ENCODE assay signal across 8 mouse cellular contexts in the genomic region with DNA sequence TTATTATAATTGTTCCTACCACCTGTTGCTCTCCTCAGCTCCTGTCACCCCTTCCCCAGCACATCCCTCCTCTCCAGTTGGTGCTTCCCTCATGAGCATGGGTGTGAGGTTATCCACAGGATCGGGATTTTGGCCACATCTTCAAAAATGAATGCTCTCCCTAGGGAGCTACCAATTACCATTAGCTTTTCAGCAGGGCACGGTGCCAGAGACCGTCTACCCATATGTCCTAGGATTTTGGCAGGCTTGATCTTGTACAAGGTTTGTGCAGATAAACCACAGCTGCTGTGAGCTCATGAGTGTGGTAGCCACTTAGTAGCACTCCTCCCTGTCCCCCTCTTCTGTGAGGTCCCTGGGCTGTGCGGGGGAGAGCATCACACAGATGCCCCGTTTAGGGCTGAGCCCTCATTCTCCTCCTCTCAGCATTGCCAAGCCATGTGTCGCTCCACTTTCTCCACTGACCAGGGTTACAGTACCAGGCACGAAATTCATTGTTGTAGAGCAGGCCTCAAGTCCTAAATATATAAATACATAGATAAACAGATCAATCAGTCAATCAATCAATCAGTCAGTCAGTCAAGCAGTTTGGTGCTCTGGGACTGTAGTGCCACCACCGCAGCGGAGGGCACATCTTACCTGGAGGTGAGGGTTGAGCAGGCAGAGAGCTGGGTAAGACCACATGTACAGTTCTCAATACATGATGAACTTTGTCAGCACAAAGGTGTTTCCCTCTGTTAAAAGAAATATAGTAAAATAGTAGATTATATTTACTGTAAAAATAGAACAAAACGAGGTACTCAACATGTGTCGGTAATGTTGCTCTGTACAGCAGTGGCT. TPM values are rescaled to one million over a fixed set of nuclear protein-coding genes. Genes with fewer than 3 reads are reported as not detected.
A peak's percentile ranks its signal among the peaks of the same experiment; 100 is the strongest.
DNase-seq lines count a peak whose midpoint lies in the region; ATAC-seq and TF ChIP-seq lines count a peak whose summit lies in the region.

No protein-coding gene starts in this region.

- DNase-seq in kidney, postnatal 4 days = peak; percentile 51 to 56
- no peak for DNase-seq in kidney, adult 2 months
- DNase-seq in cerebellum, adult 11 months = peak; percentile 25
- peak; percentile 61 for DNase-seq in forebrain, postnatal 0 days
- peak; percentile 65 for DNase-seq in midbrain, embryonic 14.5 days
- DNase-seq in liver, embryonic 11.5 days (ENCODE audit: low spot score) = no peak
- DNase-seq in spleen, adult 12 weeks (ENCODE audit: low spot score) = no peak
- DNase-seq in adrenal gland, postnatal 4 days (ENCODE audit: low spot score in 2 of 2) = no peak

- TF ChIP-seq CTCF in kidney, adult 2 months (conservative IDR thresholded peaks at IDR 0.05; ENCODE audit: insufficient read depth, insufficient read length, low read depth, low read length) = no peak
- TF ChIP-seq CTCF in forebrain, postnatal 0 days (IDR thresholded peaks at IDR 0.05; ENCODE audit: low read depth) = no peak

- peak; percentile 85 for ATAC-seq in forebrain, postnatal 0 days
- peak; percentile 53 for ATAC-seq in midbrain, embryonic 14.5 days (ENCODE audit: low FRiP score, low TSS enrichment)
- no peak; the same call in 1 of the 2 replicates for ATAC-seq in liver, embryonic 11.5 days (replicated peaks; ENCODE audit: low FRiP score)

- TF ChIP-seq POLR2A in kidney, adult 2 months (IDR thresholded peaks at IDR 0.05; ENCODE audit: low read depth, low read length) = no peak

- no peak overlapping the region for H3K4me2 ChIP-seq in forebrain, postnatal 0 days (ENCODE audit: low read depth)
- H3K4me2 ChIP-seq in midbrain, embryonic 14.5 days (ENCODE audit: low read length) = no peak overlapping the region
- no peak overlapping the region for H3K4me2 ChIP-seq in liver, embryonic 11.5 days

- peaks cover 7% of the 10 kb centered on the region; the same call in 1 of the 2 replicates for H3K4me1 ChIP-seq in kidney, adult 2 months (ENCODE audit: control insufficient read depth, insufficient read depth, low read length)
- H3K4me1 ChIP-seq in forebrain, postnatal 0 days (ENCODE audit: insufficient read depth) = 0 out of 2 replicates have a peak, but pooled peaks cover 4% of the 10 kb centered on the region
- 0 out of 2 replicates have a peak, but pooled peaks cover 6% of the 10 kb centered on the region for H3K4me1 ChIP-seq in midbrain, embryonic 14.5 days (ENCODE audit: control insufficient read depth, insufficient read depth, low read length)
- H3K4me1 ChIP-seq in liver, embryonic 11.5 days (replicated peaks; ENCODE audit: control insufficient read depth, insufficient read depth, low read length) = peaks cover 22% of the 10 kb centered on the region

- H3K27me3 ChIP-seq in kidney, adult 2 months (replicated peaks; ENCODE audit: control insufficient read depth, insufficient read depth, low read length) = no peaks in the 10 kb centered on the region
- H3K27me3 ChIP-seq in forebrain, postnatal 0 days (ENCODE audit: insufficient read depth, low read length) = no peaks in the 10 kb centered on the region
- H3K27me3 ChIP-seq in midbrain, embryonic 14.5 days (ENCODE audit: control insufficient read depth, insufficient read depth, low read length) = no peaks in the 10 kb centered on the region
- H3K27me3 ChIP-seq in liver, embryonic 11.5 days (replicated peaks; ENCODE audit: control insufficient read depth, insufficient read depth, low read length) = no peaks in the 10 kb centered on the region

- no peak overlapping the region for H3K4me3 ChIP-seq in kidney, adult 2 months (ENCODE audit: insufficient read depth, low read depth, low read length)
- H3K4me3 ChIP-seq in forebrain, postnatal 0 days (ENCODE audit: low read depth, low read length) = no peak overlapping the region
- no peak overlapping the region for H3K4me3 ChIP-seq in midbrain, embryonic 14.5 days (replicated peaks; ENCODE audit: low read depth, low read length)
- no peak overlapping the region for H3K4me3 ChIP-seq in liver, embryonic 11.5 days (ENCODE audit: low read depth, low read length)

- H3K9me3 ChIP-seq in forebrain, postnatal 0 days (ENCODE audit: low read length) = no peaks in the 10 kb centered on the region
- no peaks in the 10 kb centered on the region for H3K9me3 ChIP-seq in midbrain, embryonic 14.5 days (ENCODE audit: control insufficient read depth, low read length)
- H3K9me3 ChIP-seq in liver, embryonic 11.5 days (ENCODE audit: control insufficient read depth, low read length) = no peaks in the 10 kb centered on the region

- H3K36me3 ChIP-seq in kidney, adult 2 months (ENCODE audit: control insufficient read depth, insufficient read depth, low read length) = no peaks in the 10 kb centered on the region
- no peaks in the 10 kb centered on the region for H3K36me3 ChIP-seq in forebrain, postnatal 0 days (ENCODE audit: insufficient read depth)
- H3K36me3 ChIP-seq in midbrain, embryonic 14.5 days (ENCODE audit: control insufficient read depth, insufficient read depth, low read length) = no peaks in the 10 kb centered on the region
- peaks cover 2% of the 10 kb centered on the region; the same call in 1 of the 2 replicates for H3K36me3 ChIP-seq in liver, embryonic 11.5 days (ENCODE audit: control insufficient read depth, insufficient read depth, low read length)

- H3K27ac ChIP-seq in kidney, adult 2 months (ENCODE audit: insufficient read depth, low read depth, low read length) = no peak overlapping the region
- no peak overlapping the region for H3K27ac ChIP-seq in forebrain, postnatal 0 days (ENCODE audit: low read depth, low read length)
- no peak overlapping the region for H3K27ac ChIP-seq in midbrain, embryonic 14.5 days (replicated peaks; ENCODE audit: low read depth, low read length)
- no peak overlapping the region for H3K27ac ChIP-seq in liver, embryonic 11.5 days (ENCODE audit: low read depth, low read length)

- 76% methylated on average over 11 of the region's 11 CpGs for WGBS in kidney, adult 2 months
- WGBS in forebrain, postnatal 0 days = 62% methylated on average over 11 of the region's 11 CpGs
- 65% methylated on average over 11 of the region's 11 CpGs for WGBS in midbrain, embryonic 14.5 days
- WGBS in liver, embryonic 11.5 days = 87% methylated on average over 11 of the region's 11 CpGs

- H3K9ac ChIP-seq in forebrain, postnatal 0 days = no peak overlapping the region
- H3K9ac ChIP-seq in midbrain, embryonic 14.5 days (replicated peaks; ENCODE audit: low read length) = no peak overlapping the region
- no peak overlapping the region for H3K9ac ChIP-seq in liver, embryonic 11.5 days (ENCODE audit: low read depth, low read length)

RNA-seq across cellular contexts. Expression of gene Usp6nl, which starts 27.0 kb away (rescaled TPM):
- polyA plus RNA-seq in kidney, adult 2 months (2012; rRNA removed) = 8.9 and 9.1 TPM in 2 replicates
- total RNA-seq in forebrain, postnatal 0 days (2014; rRNA removed) = 13.5 and 18.3 TPM in 2 replicates
- 3.8 and 6.5 TPM in 2 replicates for polyA plus RNA-seq in forebrain, postnatal 0 days (2015; fragmentation: Nextera tagmentation; extraction: Ambion mirVana)
- 8.5 and 13.7 TPM in 2 replicates for polyA plus RNA-seq in midbrain, embryonic 14.5 days (2014; fragmentation: Nextera tagmentation; extraction: Ambion mirVana)
- 8.5 and 10.6 TPM in 2 replicates for polyA plus RNA-seq in liver, embryonic 11.5 days (2014; fragmentation: Nextera tagmentation; extraction: Ambion mirVana)
- 10 to 100 TPM; 40.1 to 44.0 TPM for total RNA-seq in adrenal gland, postnatal 4 days (2021)

Comparison
In these comparisons a context has a peak if more than half of its experiments do, and no peak if none do; other contexts are left out.
1. DNase-seq: peak in kidney, postnatal 4 days (2 of 2), cerebellum, adult 11 months (single experiment), forebrain, postnatal 0 days (single experiment) and midbrain, embryonic 14.5 days (single experiment); none in kidney, adult 2 months (single experiment), liver, embryonic 11.5 days (single experiment), spleen, adult 12 weeks (single experiment) and adrenal gland, postnatal 4 days (0 of 2).